Mouse (Mus musculus) liver, embryonic 13.5 days (tissue): Measurements from ENCODE around the gene Stat5b. TPM values are rescaled to one million over a fixed set of nuclear protein-coding genes. Genes with fewer than 3 reads are reported as not detected.
A peak's percentile ranks its signal among the peaks of the same experiment; 100 is the strongest.

Experiments used
- ATAC-seq: fragments of 200-750 bp; cut with Nextera tagmentation; 2 replicates; pipeline ENCODE4 v1.8.0; 2017; ENCODE audit warnings: low read depth, mild to moderate bottlenecking, moderate number of reproducible peaks, moderate library complexity
- DNase-seq: peaks from one replicate; pipeline ENCODE4 v3.0.0; 2022
- H3K27ac ChIP-seq: fragments of 300-500 bp; sonication (generic); 2 replicates; pipeline ENCODE4 v1.5.1; 2015; ENCODE audit warnings: moderate library complexity, mild to moderate bottlenecking, inconsistent platforms
- H3K27me3 ChIP-seq: fragments of 300-500 bp; sonication (generic); 2 replicates; pipeline ENCODE4 v1.6.1; 2015; ENCODE audit warnings: mild to moderate bottlenecking, inconsistent platforms
- H3K36me3 ChIP-seq: fragments of 300-500 bp; sonication (generic); 2 replicates; pipeline ENCODE4 v1.6.1; 2015; ENCODE audit warnings: mild to moderate bottlenecking, inconsistent platforms
- H3K4me1 ChIP-seq: fragments of 300-500 bp; sonication (generic); replicated peaks from 2 replicates; pipeline ENCODE4 v1.6.1; 2015; ENCODE audit warnings: inconsistent platforms
- H3K4me2 ChIP-seq: fragments of 300-500 bp; sonication (generic); 2 replicates; pipeline ENCODE4 v1.6.1; 2015; ENCODE audit warnings: inconsistent platforms, mild to moderate bottlenecking, moderate library complexity
- H3K4me3 ChIP-seq: fragments of 300-500 bp; sonication (generic); replicated peaks from 2 replicates; pipeline ENCODE4 v1.5.1; 2015; ENCODE audit warnings: mild to moderate bottlenecking, inconsistent platforms
- H3K9ac ChIP-seq: fragments of 300-500 bp; sonication (generic); 2 replicates; pipeline ENCODE4 v1.6.1; 2015; ENCODE audit warnings: mild to moderate bottlenecking, inconsistent platforms
- H3K9me3 ChIP-seq: fragments of 300-500 bp; sonication (generic); replicated peaks from 2 replicates; pipeline ENCODE4 v1.6.1; 2016; ENCODE audit warnings: inconsistent platforms
- WGBS: fragments of 180-500 bp; shearing (Covaris S2); methylation state at CpG from one replicate; pipeline ENCODE4 v1.1.7; 2015; ENCODE audit not compliant: insufficient replicate concordance; 5-methylcytosine and 5-hydroxymethylcytosine counted together
- polyA plus RNA-seq: library from polyadenylated mRNA; unstranded; fragments of >200 nt; fragmentation: Nextera tagmentation; extraction: Ambion mirVana; gene quantifications from 2 replicates; pipeline ENCODE4 v1.2.1, GENCODE M21; 2015

The Stat5b gene
- polyA plus RNA-seq, 1 experiment from 2014 or later = 21.1 TPM

- Histone ChIP-seq H3K9ac (no peak overlapping the region), H3K36me3 (peaks cover 63% of the 10 kb centered on the region), H3K27ac (peak overlapping the region; percentile 94), H3K9me3 (no peaks in the 10 kb centered on the region), H3K4me1 (peaks cover 94% of the 10 kb centered on the region), H3K4me3 (no peak overlapping the region), H3K4me2 (no peak overlapping the region), H3K27me3 (no peaks in the 10 kb centered on the region)
- DNase-seq (no peak), ATAC-seq (no peak)
- 37% methylated on average over 10 of the region's 10 CpGs for WGBS
Observed at GRCm38 (mm10) chr11:100888348-100888820, 37.9 kb upstream of the Stat5b start.

DNA sequence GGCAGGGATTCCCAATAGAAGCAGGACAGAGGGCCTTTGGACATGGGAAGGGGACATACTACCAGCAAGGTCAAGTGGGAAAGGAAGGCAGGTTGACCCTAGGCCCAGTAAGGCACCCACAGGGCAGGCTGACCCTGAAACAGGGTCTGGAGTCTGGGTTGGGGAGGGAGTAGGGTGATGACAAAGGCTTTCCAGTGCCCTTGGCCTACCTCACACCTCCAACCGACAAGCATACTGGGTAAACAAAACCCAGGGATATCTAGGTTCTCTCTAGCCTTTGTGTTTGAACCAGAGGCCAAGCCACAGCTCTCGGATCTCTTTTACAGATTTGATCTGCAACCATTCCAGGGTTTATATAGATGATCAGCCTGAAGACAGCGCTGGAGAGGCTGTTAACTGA lies 37.2 kb upstream of the Stat5b start:
- no peaks in the 10 kb centered on the region for H3K9me3 ChIP-seq
- WGBS = 74% methylated on average over 3 of the region's 3 CpGs
- H3K4me1 ChIP-seq = peaks cover 95% of the 10 kb centered on the region
- H3K4me3 ChIP-seq = no peak overlapping the region
- H3K27ac ChIP-seq = peak overlapping the region; percentile 94
- ATAC-seq (no peak), DNase-seq (no peak)
- peak overlapping the region; percentile 54; the same call in 1 of the 2 replicates for H3K9ac ChIP-seq
- peaks cover 63% of the 10 kb centered on the region for H3K36me3 ChIP-seq
- no peak overlapping the region for H3K4me2 ChIP-seq
- H3K27me3 ChIP-seq = no peaks in the 10 kb centered on the region

- Histone ChIP-seq H3K27me3 (no peaks in the 10 kb centered on the region), H3K9me3 (no peaks in the 10 kb centered on the region), H3K9ac (peak overlapping the region; percentile 54), H3K4me1 (peaks cover 91% of the 10 kb centered on the region), H3K36me3 (peaks cover 58% of the 10 kb centered on the region), H3K4me2 (no peak overlapping the region; the same call in 1 of the 2 replicates), H3K27ac (peak overlapping the region; percentile 94), H3K4me3 (no peak overlapping the region)
- DNase-seq = no peak
- no peak for ATAC-seq
- 78% methylated on average over 4 of the region's 4 CpGs for WGBS
Observed at GRCm38 (mm10) chr11:100887236-100887635, 36.7 kb upstream of the Stat5b start.

DNA sequence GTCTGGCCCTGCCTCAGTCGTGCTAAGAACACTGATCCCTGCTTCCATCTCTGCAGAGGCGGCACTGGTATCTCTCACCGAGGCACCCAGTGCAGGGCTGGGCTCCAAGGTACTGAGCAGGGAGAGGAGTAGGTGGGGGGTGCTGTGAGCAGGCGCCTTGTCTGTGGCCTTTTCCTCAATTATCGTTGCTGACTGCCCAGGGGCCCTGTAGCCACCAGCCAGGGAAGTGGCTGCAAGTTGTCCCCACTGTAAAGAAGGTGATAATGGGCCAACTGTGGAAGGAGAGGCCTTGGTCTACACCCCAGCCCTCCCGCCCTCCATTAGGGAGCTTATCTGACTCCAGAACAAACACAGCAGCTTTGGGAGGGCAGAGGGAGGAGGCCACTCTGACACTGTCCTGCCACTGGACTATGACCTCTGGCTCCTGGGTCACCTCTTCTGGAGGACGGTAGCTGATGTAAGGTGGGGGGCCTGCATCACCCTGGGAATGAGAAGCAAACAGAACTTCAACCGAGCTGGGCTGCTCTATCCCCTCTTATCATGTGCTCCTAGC lies 35.7 kb upstream of the Stat5b start:
- Histone ChIP-seq H3K27me3 (no peaks in the 10 kb centered on the region), H3K9ac (peak overlapping the region; percentile 54), H3K36me3 (peaks cover 65% of the 10 kb centered on the region), H3K4me1 (peaks cover 88% of the 10 kb centered on the region), H3K27ac (peak overlapping the region; percentile 94), H3K4me2 (peak overlapping the region; percentile 54), H3K4me3 (no peak overlapping the region), H3K9me3 (no peaks in the 10 kb centered on the region)
- DNase-seq = peak; percentile 69
- peak; percentile 92 for ATAC-seq
- WGBS = 4% methylated on average over 8 of the region's 8 CpGs

DNA sequence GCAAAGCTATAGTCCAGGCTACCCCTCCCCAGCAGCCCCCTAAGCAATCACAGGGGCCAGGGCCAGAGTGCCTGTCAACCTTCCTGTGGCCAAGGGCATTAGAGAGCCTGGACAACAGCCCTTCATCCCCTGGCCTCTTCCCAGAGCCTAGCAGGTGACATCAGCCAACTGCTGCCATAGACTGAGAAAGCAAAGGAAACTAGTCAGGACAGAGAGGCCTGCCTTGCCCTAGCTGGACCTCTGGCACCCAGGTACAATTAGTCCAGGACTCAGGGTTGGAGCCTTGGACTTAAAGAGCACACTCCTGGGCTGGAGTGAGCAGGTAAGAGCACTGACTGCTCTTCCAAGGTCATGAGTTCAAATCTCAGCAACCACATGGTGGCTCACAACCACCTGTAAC lies 34.9 kb upstream of the Stat5b start:
- Histone ChIP-seq H3K4me2 (peak overlapping the region; percentile 54; the same call in 1 of the 2 replicates), H3K4me1 (peaks cover 88% of the 10 kb centered on the region), H3K36me3 (peaks cover 64% of the 10 kb centered on the region), H3K27me3 (no peaks in the 10 kb centered on the region), H3K4me3 (no peak overlapping the region), H3K27ac (peak overlapping the region; percentile 94), H3K9me3 (no peaks in the 10 kb centered on the region), H3K9ac (peak overlapping the region; percentile 54)
- DNase-seq (no peak), ATAC-seq (no peak)

DNA sequence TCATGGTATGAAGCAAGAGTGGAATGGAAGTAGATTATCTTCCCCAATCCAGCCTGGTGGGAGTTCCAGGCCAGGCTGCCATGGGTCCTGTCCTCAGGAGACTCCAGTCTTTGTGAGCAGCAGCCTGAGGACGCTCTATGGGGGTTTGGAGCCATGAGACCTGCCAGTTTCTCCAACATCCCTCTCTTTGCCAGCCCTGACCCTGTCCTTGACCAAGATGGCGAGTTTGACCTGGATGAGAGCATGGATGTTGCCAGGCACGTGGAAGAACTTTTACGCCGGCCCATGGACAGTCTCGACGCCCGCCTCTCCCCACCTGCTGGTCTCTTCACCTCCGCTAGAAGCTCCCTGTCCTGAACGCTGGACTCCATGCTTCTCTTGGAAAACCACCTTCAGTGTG lies 33.1 kb upstream of the Stat5b start:
- H3K4me3 ChIP-seq = no peak overlapping the region
- peaks cover 55% of the 10 kb centered on the region for H3K36me3 ChIP-seq
- no peak overlapping the region for H3K4me2 ChIP-seq
- ATAC-seq (no peak), DNase-seq (no peak)
- no peaks in the 10 kb centered on the region for H3K9me3 ChIP-seq
- H3K9ac ChIP-seq = no peak overlapping the region
- WGBS = 87% methylated on average over 10 of the region's 10 CpGs
- no peaks in the 10 kb centered on the region for H3K27me3 ChIP-seq
- peaks cover 88% of the 10 kb centered on the region for H3K4me1 ChIP-seq
- H3K27ac ChIP-seq = peak overlapping the region; percentile 29; the same call in 1 of the 2 replicates

- Histone ChIP-seq H3K9me3 (no peaks in the 10 kb centered on the region), H3K4me3 (no peak overlapping the region), H3K9ac (no peak overlapping the region; the same call in 1 of the 2 replicates), H3K36me3 (peaks cover 70% of the 10 kb centered on the region), H3K27ac (peak overlapping the region; percentile 63), H3K4me2 (no peak overlapping the region), H3K27me3 (no peaks in the 10 kb centered on the region), H3K4me1 (peaks cover 48% of the 10 kb centered on the region)
- WGBS = 33% methylated on average over 15 of the region's 15 CpGs
- ATAC-seq (peak; percentile 76), DNase-seq (no peak)
Observed at GRCm38 (mm10) chr11:100879321-100880078, 29.0 kb upstream of the Stat5b start.

DNA sequence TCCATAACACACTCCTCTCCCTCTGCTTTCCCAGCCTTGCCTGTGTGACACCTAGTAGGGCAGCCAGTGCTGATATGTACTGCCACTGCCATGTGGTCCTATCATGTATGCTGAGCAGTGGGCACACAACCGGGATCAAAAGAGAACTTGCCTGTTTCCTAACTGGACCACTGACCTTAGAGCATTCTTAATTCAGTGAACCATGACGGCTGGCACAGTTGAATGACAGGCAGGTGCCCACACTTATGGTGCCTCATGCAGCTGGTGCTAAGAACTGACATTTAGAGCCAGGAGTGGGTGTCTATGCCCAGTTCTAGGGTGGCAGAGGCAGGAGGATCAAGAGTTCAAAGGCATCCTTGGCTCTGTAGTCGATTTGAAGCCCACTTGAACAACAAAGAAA lies 25.2 kb upstream of the Stat5b start:
- ATAC-seq (no peak), DNase-seq (no peak)
- Histone ChIP-seq H3K9me3 (no peaks in the 10 kb centered on the region), H3K4me3 (no peak overlapping the region), H3K9ac (no peak overlapping the region), H3K4me2 (no peak overlapping the region), H3K4me1 (peaks cover 22% of the 10 kb centered on the region), H3K27me3 (no peaks in the 10 kb centered on the region), H3K27ac (no peak overlapping the region), H3K36me3 (peaks cover 58% of the 10 kb centered on the region)
- 72% methylated on average over 3 of the region's 3 CpGs for WGBS

GRCm38 (mm10) chr11:100870968-100871350 lies 20.4 kb upstream of the Stat5b start:
- H3K4me3 ChIP-seq = no peak overlapping the region
- no peak for DNase-seq
- no peaks in the 10 kb centered on the region for H3K27me3 ChIP-seq
- H3K4me2 ChIP-seq = no peak overlapping the region
- no peak overlapping the region for H3K27ac ChIP-seq
- ATAC-seq = no peak
- 76% methylated on average over 8 of the region's 8 CpGs for WGBS
- H3K9me3 ChIP-seq = no peaks in the 10 kb centered on the region
- H3K4me1 ChIP-seq = peaks cover under 1% of the 10 kb centered on the region; the same call in 1 of the 2 replicates
- peaks cover 41% of the 10 kb centered on the region for H3K36me3 ChIP-seq
- no peak overlapping the region for H3K9ac ChIP-seq

DNA sequence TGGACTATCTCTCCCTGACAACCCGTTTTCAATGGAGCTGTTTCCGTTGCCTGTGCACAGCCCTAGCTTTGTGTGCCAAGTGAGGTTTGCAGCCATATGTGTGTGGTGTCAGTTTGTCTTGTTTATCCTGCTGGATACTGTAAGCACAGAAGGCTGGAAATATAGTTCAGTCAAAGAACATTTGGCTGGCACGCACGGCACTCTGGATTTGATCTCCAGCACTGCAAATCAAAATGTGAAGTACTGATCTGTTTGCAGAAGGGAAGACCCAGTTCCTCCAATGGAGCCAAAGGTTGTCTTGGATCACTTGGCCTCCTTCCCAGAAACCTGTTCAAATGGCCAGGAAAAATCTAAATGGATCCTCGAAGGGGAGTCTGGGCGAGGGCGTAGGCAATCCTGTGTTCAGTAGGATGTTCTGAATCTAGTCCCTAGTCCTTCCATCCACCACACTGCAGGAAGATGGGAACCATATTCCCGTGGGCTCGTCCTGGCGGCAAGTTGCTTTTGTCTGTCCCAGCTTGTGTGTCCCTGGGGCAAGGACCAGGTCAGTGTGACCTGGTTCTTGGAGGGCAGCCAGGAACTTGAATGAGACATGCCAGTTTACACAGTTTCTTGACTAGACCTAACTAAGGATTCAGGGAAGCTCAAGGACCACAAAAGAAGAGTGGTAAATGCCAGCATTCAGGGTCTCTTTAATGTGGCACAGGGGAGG lies 19.9 kb upstream of the Stat5b start:
- no peak for ATAC-seq
- H3K4me1 ChIP-seq = peaks cover 6% of the 10 kb centered on the region
- H3K27me3 ChIP-seq = no peaks in the 10 kb centered on the region
- H3K27ac ChIP-seq = no peak overlapping the region
- H3K36me3 ChIP-seq = peaks cover 41% of the 10 kb centered on the region
- 82% methylated on average over 10 of the region's 10 CpGs for WGBS
- no peak overlapping the region for H3K9ac ChIP-seq
- no peak overlapping the region for H3K4me3 ChIP-seq
- no peak overlapping the region for H3K4me2 ChIP-seq
- DNase-seq = no peak
- H3K9me3 ChIP-seq = no peaks in the 10 kb centered on the region

GRCm38 (mm10) chr11:100865618-100866017 lies 15.1 kb upstream of the Stat5b start:
- Histone ChIP-seq H3K27ac (no peak overlapping the region), H3K4me2 (no peak overlapping the region), H3K4me3 (no peak overlapping the region), H3K27me3 (no peaks in the 10 kb centered on the region), H3K4me1 (peaks cover 27% of the 10 kb centered on the region), H3K9ac (no peak overlapping the region), H3K36me3 (peaks cover 36% of the 10 kb centered on the region), H3K9me3 (no peaks in the 10 kb centered on the region)
- no peak for DNase-seq
- no peak for ATAC-seq
- WGBS = 45% methylated on average over 7 of the region's 7 CpGs
